Mouse (Mus musculus) gonadal fat pad, adult 2 months (tissue): ENCODE data around the gene Mbd6. TPM values are rescaled to one million over a fixed set of nuclear protein-coding genes. Genes with fewer than 3 reads are reported as not detected.

Experiments
- DNase-seq: peaks from one replicate; pipeline ENCODE4 v3.0.0-alpha.2; 2012; ENCODE audit warnings: low read depth
- polyA plus RNA-seq: library from polyadenylated mRNA; depleted of rRNA; stranded (reverse); fragments of >200 nt; gene quantifications from 2 replicates; pipeline ENCODE4 v1.2.3, GENCODE M21; 2012

Gene Mbd6
- polyA plus RNA-seq, 1 experiment: 21.8 TPM

- no peak for DNase-seq
Observed at GRCm38 (mm10) chr10:127287936-127288293, 903 bp downstream of the Mbd6 start.

- no peak for DNase-seq
Observed at GRCm38 (mm10) chr10:127287271-127287935, 1.4 kb downstream of the Mbd6 start.

GRCm38 (mm10) chr10:127286730-127287129 is 2.1 kb downstream of the Mbd6 start:
- DNase-seq: no peak

GRCm38 (mm10) chr10:127286194-127286593 is 2.6 kb downstream of the Mbd6 start:
- no peak for DNase-seq

DNA sequence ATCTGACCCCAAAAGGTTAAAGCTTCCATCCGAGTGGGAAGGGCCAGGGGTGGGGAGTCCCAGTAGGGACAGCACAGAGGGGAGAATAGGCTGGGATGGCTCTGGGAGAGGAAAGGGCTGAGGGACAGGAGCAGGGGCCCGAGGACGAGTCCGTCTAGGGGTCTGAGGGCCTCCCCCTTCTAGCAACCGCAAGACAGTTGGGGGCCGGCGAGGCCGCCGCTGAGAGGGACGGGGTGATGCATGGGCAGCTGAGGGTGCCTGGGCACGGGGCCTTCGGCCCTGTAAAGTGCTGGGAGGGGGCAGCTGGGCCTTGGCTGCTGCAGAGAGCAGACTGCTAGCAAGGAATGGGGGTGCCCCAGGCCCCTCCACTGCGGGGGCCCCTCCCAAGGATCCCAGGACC is 3.2 kb downstream of the Mbd6 start:
- no peak for DNase-seq

GRCm38 (mm10) chr10:127284724-127285500 is 3.9 kb downstream of the Mbd6 start:
- no peak for DNase-seq

DNA sequence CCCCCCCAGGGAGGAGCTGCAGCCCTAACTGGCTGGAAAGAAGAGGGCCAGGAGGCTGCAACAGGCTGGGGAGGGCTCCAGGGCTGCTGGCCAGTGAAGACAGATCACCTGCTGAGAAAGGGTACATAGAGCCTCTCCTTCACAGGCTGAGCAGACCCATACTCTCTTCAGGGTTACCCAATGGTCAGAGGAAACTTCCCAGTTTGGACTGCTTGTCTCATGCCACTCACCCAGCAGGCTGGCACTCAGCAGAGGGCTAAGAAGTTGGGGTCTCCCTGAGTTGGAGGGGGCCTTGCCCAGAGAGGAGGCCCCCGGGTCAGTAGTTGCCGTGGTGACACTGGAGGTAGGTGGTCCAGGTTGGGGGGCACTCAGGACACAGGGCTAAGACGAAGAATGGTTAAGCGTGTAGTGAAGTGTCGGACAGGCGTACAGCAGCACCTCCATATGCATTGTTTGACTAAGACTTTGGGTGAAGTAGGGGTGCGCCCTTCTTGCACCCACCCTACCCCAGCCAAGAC is 4.7 kb downstream of the Mbd6 start:
- no peak for DNase-seq

DNA sequence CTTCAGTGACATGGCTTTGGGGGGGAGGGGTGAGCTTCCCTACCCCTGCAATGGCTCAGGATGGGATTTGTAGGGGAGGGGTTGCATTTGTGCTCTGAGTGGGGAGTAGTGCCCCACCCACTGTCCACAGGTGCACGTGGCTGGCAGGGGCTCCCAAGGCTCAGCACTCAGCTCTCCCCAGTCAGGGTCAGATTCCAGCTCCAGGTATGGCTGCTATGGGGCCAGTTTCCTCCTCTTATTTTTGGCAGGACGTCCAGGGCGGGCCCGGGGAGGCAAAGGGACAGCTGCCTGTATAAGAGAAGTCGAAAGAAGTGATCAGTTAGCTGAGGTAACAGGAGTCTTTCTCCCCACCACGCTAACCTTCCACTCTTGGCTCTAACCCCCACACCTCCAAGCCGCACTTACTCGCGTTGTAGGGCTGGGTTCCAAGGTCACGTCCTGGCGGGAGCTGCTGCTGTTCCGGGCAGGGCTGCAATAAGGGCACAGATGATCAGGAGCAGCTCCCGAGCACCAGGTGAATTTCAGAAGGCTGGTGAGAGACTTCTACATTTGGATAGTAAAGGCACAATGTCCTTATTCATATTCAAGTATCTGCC is 6.1 kb downstream of the Mbd6 start:
- no peak for DNase-seq

DNA sequence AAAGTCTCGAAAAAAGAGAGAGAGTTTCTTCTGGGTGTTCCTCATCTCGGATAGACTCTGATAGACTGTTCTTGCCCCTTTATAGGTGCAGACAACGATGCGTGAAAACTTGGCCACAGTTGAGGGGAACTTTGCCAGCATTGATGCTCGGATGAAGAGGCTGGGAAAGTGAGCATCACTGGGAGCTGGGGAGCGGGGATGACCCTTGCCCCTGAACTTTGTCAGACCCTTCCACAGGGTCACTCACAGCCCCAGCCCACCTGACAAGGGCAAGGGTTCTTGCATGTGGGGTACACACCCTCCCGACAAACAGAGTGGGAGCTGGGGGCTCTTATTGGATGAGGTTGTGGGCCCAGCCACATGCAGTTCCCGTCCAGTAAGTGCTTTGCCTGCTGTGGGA is 7.5 kb downstream of the Mbd6 start:
- no peak for DNase-seq

DNA sequence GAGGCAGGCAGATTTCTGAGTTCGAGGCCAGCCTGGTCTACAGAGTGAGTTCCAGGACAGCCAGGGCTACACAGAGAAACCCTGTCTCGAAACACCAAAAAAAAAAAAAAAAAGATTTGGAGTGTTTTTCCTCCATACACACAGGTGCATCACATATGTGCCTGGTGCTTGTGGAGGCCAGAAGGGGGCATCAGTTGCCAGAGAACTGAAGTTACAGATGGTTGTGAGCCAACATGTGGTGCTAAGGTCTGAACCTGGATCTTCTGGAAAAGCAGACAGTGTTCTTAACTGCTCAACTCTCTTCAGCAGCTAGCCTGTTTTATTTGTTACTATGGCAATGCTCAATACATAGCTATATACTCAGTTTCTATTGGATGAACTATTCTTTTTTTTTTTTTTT is 9.1 kb downstream of the Mbd6 start:
- no peak for DNase-seq

- DNase-seq: no peak
Observed at GRCm38 (mm10) chr10:127274261-127275022, 14.4 kb downstream of the Mbd6 start.

- no peak for DNase-seq
Observed at GRCm38 (mm10) chr10:127272371-127272770, 16.4 kb downstream of the Mbd6 start.

DNA sequence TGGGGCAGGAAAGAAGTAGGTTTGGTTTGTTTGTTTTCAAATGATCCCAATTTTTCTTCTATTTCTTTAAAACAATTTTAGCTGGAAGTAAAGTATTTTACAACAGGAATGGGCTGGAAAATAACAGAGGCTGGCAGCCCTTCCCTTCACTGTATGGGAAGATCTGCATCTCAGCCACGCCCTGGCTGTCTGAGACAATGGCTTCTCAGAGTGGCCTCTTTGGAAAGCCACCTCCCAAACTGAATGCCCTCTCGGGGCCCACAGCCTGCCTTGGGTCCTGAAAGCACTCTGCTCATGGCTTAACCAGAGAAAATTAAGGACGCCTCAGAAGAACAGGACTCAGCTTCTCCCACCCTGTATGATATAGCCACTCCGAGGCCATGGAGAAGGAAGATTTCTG is 18.9 kb downstream of the Mbd6 start:
- DNase-seq: no peak

DNA sequence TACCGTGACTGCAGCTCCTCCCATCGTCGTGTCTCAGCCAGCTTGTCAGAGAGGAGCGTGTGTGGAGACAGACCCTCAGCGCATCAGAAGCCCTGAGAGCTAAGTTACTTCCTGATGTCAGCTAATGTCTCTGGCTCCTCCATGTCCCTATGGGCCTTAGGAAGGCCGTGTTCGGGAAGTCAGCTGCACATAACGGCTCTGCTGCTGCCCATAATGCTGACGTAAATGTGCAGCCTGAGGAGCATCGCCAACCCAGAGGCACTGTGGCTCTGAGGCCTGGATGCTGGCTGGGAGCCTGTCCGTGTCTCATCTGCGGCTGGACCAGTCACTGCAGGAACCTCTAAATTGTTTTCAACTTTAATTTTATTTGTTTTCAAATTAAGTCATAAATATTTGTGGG is 19.8 kb downstream of the Mbd6 start:
- no peak for DNase-seq

- DNase-seq: no peak
Observed at GRCm38 (mm10) chr10:127268401-127268800, 20.4 kb downstream of the Mbd6 start.

- no peak for DNase-seq
Observed at GRCm38 (mm10) chr10:127267318-127267717, 21.5 kb downstream of the Mbd6 start.

DNA sequence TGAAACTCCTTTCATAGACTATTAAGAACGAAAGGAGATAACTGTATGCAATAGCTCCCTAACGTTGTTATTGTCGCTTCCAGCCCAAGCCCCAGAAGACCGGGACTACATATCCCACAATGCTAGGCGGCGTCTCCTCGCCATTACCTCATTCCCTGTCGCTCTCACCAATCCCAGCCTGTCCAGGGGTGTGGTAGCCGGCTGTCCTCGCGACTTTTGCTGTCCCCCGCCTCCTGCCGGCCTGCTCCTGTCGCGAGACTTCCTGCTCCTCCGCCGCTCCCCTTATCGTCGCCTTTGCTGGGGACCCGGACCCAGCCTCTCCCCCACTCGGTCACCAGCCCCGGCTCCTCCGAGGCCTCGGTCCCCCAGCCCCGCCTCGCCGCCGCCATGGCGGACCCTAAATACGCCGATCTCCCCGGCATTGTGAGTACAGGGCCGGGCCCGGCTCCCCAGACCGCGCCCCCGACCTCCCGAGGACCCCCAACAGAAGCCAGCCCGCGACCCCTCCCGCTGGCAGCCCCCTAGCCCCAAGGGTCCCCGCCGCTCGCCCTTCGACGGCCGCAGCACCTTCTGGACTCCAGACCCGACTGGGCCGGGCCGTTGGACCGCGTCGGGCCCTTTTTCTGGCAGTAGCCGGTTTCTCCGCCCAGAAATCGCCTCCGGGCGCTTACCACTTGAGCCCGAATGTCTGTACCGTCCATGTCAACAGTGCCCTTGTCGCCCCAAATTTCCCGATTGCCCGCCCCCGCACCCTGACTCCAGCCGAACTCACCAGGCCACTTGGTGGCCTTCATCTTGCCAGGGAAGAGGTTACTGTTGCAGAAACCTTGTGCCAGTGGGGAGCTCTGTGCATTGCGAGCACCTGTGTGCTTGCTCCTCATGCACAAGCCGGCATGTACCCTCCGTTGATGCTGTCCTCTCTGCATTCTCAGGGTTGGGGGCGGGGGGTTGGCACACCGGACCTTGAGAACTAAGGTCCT is 22.4 kb downstream of the Mbd6 start, which contains the start of gene Dctn2:
TSS of gene Dctn2 (plus strand) at position 257 of the 980 bp plus-strand sequence.
- DNase-seq: peak; percentile 67

- no peak for DNase-seq
Observed at GRCm38 (mm10) chr10:127265727-127266111, 23.1 kb downstream of the Mbd6 start.

- no peak for DNase-seq
Observed at GRCm38 (mm10) chr10:127264971-127265370, 23.8 kb downstream of the Mbd6 start.

- DNase-seq: no peak
Observed at GRCm38 (mm10) chr10:127264336-127264735, 24.5 kb downstream of the Mbd6 start.

DNA sequence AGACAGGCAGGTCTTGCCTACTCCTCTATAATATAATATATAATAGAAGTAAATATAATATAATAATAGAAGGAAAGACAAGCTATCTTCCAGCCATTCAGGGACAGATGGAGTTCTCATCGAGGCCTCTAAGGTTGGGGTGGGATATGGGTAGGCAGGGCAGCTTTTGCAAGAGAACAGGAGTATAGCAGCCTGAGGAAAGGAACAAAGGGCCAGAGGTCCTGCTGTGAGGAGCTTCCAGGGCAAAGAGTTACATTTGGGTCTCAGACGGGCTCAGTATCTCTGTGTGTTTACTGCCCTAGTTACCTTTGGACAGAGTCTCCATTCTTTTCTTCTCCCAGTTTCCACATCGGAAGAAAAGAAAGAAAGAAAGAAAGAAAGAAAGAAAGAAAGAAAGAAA is 25.2 kb downstream of the Mbd6 start:
- no peak for DNase-seq
